Mouse (Mus musculus) C2C12 (cell line): Measurements from ENCODE around the gene Olfr744. TPM values are rescaled to one million over a fixed set of nuclear protein-coding genes. Genes with fewer than 3 reads are reported as not detected.
"Not testable (repeated sequence)": the region's sequence is repeated elsewhere in the genome, so short reads cannot be mapped to it uniquely, and the experiment has no call there.

ENCODE experiments used
- H3K27me3 ChIP-seq: one replicate; pipeline ENCODE4 v1.6.1; 2011; ENCODE audit not compliant: control insufficient read depth, insufficient read depth, insufficient read length
- H3K36me3 ChIP-seq: one replicate; pipeline ENCODE4 v1.6.1; 2011; ENCODE audit not compliant: control insufficient read depth, insufficient read depth
- H3K4me3 ChIP-seq: one replicate; pipeline ENCODE4 v1.5.1; 2011; ENCODE audit warnings: mild to moderate bottlenecking, control low read depth; ENCODE audit not compliant: poor library complexity, insufficient read depth, severe bottlenecking
- H3K79me2 ChIP-seq: one replicate; pipeline ENCODE4 v1.6.1; 2011; ENCODE audit not compliant: control insufficient read depth, insufficient read depth
- H3K79me3 ChIP-seq: one replicate; pipeline ENCODE4 v1.6.1; 2011; ENCODE audit warnings: low read depth, control low read depth
- H3ac ChIP-seq: one replicate; pipeline ENCODE3; 2011; ENCODE audit warnings: low read depth; ENCODE audit not compliant: control insufficient read depth, insufficient read length
- CEBPB ChIP-seq: IDR thresholded peaks from one replicate; pipeline ENCODE4 v1.6.1; 2011; ENCODE audit warnings: low read depth, mild to moderate bottlenecking, control low read depth, moderate library complexity
- CTCF ChIP-seq: IDR thresholded peaks from one replicate; pipeline ENCODE4 v1.5.1; 2011; ENCODE audit not compliant: control insufficient read depth, insufficient read depth, insufficient read length
- FOSL1 ChIP-seq: IDR thresholded peaks from one replicate; pipeline ENCODE4 v1.8.0; 2011; ENCODE audit warnings: mild to moderate bottlenecking, low read length; ENCODE audit not compliant: poor library complexity, insufficient read depth, severe bottlenecking
- MAX ChIP-seq: IDR thresholded peaks from one replicate; pipeline ENCODE4 v1.6.1; 2011; ENCODE audit warnings: mild to moderate bottlenecking, control low read depth
- MYOD1 ChIP-seq: IDR thresholded peaks from one replicate; pipeline ENCODE4 v1.6.1; 2011; ENCODE audit warnings: low read depth; ENCODE audit not compliant: control insufficient read depth, insufficient read length
- MYOG ChIP-seq: IDR thresholded peaks from one replicate; pipeline ENCODE4 v1.6.1; 2011; ENCODE audit not compliant: control insufficient read depth, insufficient read length; ENCODE audit errors: extremely low read depth
- USF1 ChIP-seq: IDR thresholded peaks from one replicate; pipeline ENCODE4 v1.6.1; 2011; ENCODE audit warnings: low read depth, mild to moderate bottlenecking, control low read depth, moderate library complexity
- long read RNA-seq, 2 experiments: library from polyadenylated mRNA; unstranded; transcript quantifications; one replicate each; pipeline ENCODE4 v2.0.0; 2019 to 2020
- polyA plus RNA-seq: library from polyadenylated mRNA; unstranded; fragments of >200 nt; fragmentation: generic; extraction: Trizol; gene quantifications from one replicate; pipeline ENCODE4 v1.2.1, GENCODE M21; 2012; ENCODE audit warnings: missing spikeins

Gene Olfr744
- polyA plus RNA-seq: not detected
- long read RNA-seq, experiment 1: 0 reads
- long read RNA-seq, experiment 2: 0 reads

- Histone ChIP-seq H3K4me3 (no peak within 1 kb of the TSS), H3K79me3 (no peaks in the 10 kb centered on the region)
- TF ChIP-seq FOSL1 (no peak), CEBPB (no peak), MYOG (no peak), MAX (no peak), MYOD1 (no peak), CTCF (no peak), USF1 (no peak)
Observed at GRCm38 (mm10) chr14:50614579-50614978, at the start of gene Olfr744. Olfr744 (plus strand) TSS chr14:50614879.

GRCm38 (mm10) chr14:50573056-50573455 lies 41.6 kb upstream of the Olfr744 start:
- not testable (repeated sequence) for H3K4me3 ChIP-seq, H3K79me2 ChIP-seq, H3K79me3 ChIP-seq, H3K36me3 ChIP-seq, H3K27me3 ChIP-seq, H3ac ChIP-seq

More at GRCm38 (mm10) chr14:50614579-50614978, at the start of gene Olfr744:
- Histone ChIP-seq H3K27me3 (no peaks in the 10 kb centered on the region), H3K36me3 (no peaks in the 10 kb centered on the region), H3ac (no peak within 1 kb of the TSS), H3K79me2 (no peaks in the 10 kb centered on the region)

GRCm38 (mm10) chr14:50639088-50639487 lies 24.4 kb downstream of the Olfr744 start, which contains the start of gene Olfr745:
Olfr745 (plus strand) TSS chr14:50639388.
- H3K79me3 ChIP-seq: no peaks in the 10 kb centered on the region
- no peaks in the 10 kb centered on the region for H3K27me3 ChIP-seq
- no peaks in the 10 kb centered on the region for H3K36me3 ChIP-seq
- no peaks in the 10 kb centered on the region for H3K79me2 ChIP-seq
- no peak for TF ChIP-seq MYOD1
- TF ChIP-seq FOSL1: no peak
- TF ChIP-seq USF1: no peak
- no peak for TF ChIP-seq CTCF
- no peak for TF ChIP-seq CEBPB
- no peak for TF ChIP-seq MAX
- no peak for TF ChIP-seq MYOG
- no peak within 1 kb of the TSS for H3ac ChIP-seq
- H3K4me3 ChIP-seq: no peak within 1 kb of the TSS

- Histone ChIP-seq H3ac (no peak within 1 kb of the TSS), H3K79me2 (no peaks in the 10 kb centered on the region), H3K4me3 (no peak within 1 kb of the TSS), H3K36me3 (no peaks in the 10 kb centered on the region), H3K27me3 (no peaks in the 10 kb centered on the region), H3K79me3 (no peaks in the 10 kb centered on the region)
- no peak for TF ChIP-seq FOSL1
- no peak for TF ChIP-seq CEBPB
- no peak for TF ChIP-seq MYOG
- TF ChIP-seq MYOD1: no peak
- no peak for TF ChIP-seq MAX
- no peak for TF ChIP-seq CTCF
- no peak for TF ChIP-seq USF1
Observed at GRCm38 (mm10) chr14:50646783-50647182, 32.1 kb downstream of the Olfr744 start, which contains the start of gene Olfr746. Olfr746 (plus strand) TSS chr14:50647083.

Other genes starting within 250 kb of the Olfr744 start
- gene Olfr736, start 233.7 kb upstream of the Olfr744 start, polyA plus RNA-seq: not detected
- not detected for gene Olfr738, start 207.3 kb upstream of the Olfr744 start, polyA plus RNA-seq
- not detected for gene Olfr739, start 196.3 kb upstream of the Olfr744 start, polyA plus RNA-seq
- not detected for gene Olfr740, start 169.3 kb upstream of the Olfr744 start, polyA plus RNA-seq
- gene Olfr741, start 142.1 kb upstream of the Olfr744 start, polyA plus RNA-seq: not detected
- gene Olfr742, start 111.3 kb upstream of the Olfr744 start, polyA plus RNA-seq: not detected
- gene Olfr743, start 93.0 kb upstream of the Olfr744 start, polyA plus RNA-seq: not detected
- not detected for gene Olfr745, start 24.5 kb downstream of the Olfr744 start, polyA plus RNA-seq
- not detected for gene Olfr746, start 32.2 kb downstream of the Olfr744 start, polyA plus RNA-seq
- gene Olfr747, start 78.3 kb downstream of the Olfr744 start, polyA plus RNA-seq: not detected
- gene Olfr748, start 92.5 kb downstream of the Olfr744 start, polyA plus RNA-seq: not detected
- gene Olfr749, start 130.2 kb downstream of the Olfr744 start, polyA plus RNA-seq: not detected
- 19.7 TPM for gene Ttc5, start 170.6 kb downstream of the Olfr744 start, polyA plus RNA-seq
- gene Ccnb1ip1, start 192.9 kb downstream of the Olfr744 start, polyA plus RNA-seq: 1.6 TPM
- gene Parp2, start 193.0 kb downstream of the Olfr744 start, polyA plus RNA-seq: 18.2 TPM